In the genomic region with DNA sequence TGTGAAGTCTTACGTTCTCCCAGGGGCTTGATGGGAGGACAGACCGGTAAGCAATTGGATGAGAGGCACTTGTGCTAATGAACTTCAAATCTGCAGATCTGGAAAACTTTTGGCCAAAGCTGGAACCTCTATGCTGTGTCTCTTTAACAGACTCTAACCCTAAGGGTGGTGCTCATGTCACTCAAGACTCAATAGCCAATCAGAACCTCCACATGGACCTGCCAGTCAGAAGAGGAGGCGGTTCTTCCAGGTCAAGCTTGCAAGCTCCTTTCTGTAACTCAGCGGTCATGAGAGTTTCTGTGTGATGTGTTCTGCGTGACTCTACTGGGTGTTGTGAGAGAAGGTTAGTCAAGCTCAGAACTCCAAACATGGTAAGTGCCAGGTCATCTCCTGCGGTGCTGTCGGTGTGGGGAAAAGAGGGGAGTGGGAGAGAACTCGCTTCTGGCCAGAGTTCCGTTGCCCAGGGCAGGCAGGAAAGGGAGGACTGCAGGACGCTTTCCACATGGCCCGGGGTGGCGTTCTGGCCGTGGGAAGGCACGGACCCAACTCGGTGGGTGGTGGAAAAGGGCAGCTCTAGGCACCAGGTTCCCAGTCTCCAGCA, we compare ENCODE assay signal across 8 mouse cellular contexts. TPM values are rescaled to one million over a fixed set of nuclear protein-coding genes. Genes with fewer than 3 reads are reported as not detected.
A peak's percentile ranks its signal among the peaks of the same experiment; 100 is the strongest.
DNase-seq lines count a peak whose midpoint lies in the region; TF ChIP-seq lines count a peak whose summit lies in the region.
"Not testable (repeated sequence)": the region's sequence is repeated elsewhere in the genome, so short reads cannot be mapped to it uniquely, and the experiment has no call there.

TSS of gene Zfp971 (plus strand) at position 274 of the 601 bp plus-strand sequence.

- TF ChIP-seq CTCF in cortical plate, adult 2 months (IDR thresholded peaks at IDR 0.05; ENCODE audit: extremely low read depth, insufficient read depth, low read length); left cerebral cortex, adult 2 months (IDR thresholded peaks at IDR 0.05): not testable (repeated sequence)

- H3K4me3 ChIP-seq in cortical plate, adult 2 months (ENCODE audit: insufficient read depth, low read length), result peak within 1 kb of the TSS; percentile 79
- H3K4me3 ChIP-seq in left cerebral cortex, adult 2 months, result peak within 1 kb of the TSS; percentile 72

- H3K4me1 ChIP-seq in cortical plate, adult 2 months (ENCODE audit: control insufficient read depth, insufficient read depth, low read length), result not testable (repeated sequence)

- H3K27ac ChIP-seq in cortical plate, adult 2 months (ENCODE audit: insufficient read depth, low read length); left cerebral cortex, adult 2 months: not testable (repeated sequence)

- intact Hi-C loops in gastrocnemius, postnatal 14 days (cut with DNase I; ENCODE audit: low total_unique reads); left cerebral cortex, adult 2 months (cut with DNase I): not testable (repeated sequence)

- TF ChIP-seq POLR2A in cortical plate, adult 2 months (IDR thresholded peaks at IDR 0.05; ENCODE audit: extremely low read depth, insufficient read depth, low read length), result not testable (repeated sequence)

- peak; percentile 58 for DNase-seq in NIH3T3 (ENCODE audit: low read depth)
- DNase-seq in gastrocnemius, postnatal 14 days, result peak; percentile 15
- peak; percentile 52 for DNase-seq in induced T-regulatory cell, adult 2 months (ENCODE audit: low read depth)
- DNase-seq in left cerebral cortex, adult 2 months (ENCODE audit: extremely low spot score in 1 of 2, low spot score in 2 of 2), result peak; percentile 41 to 54
- peak; percentile 76 for DNase-seq in lung, postnatal 36 days
- peak; percentile 11 for DNase-seq in retina, adult 2 months (ENCODE audit: low read depth, low spot score)
- DNase-seq in thymus, postnatal 4 days, result peak; percentile 37

RNA-seq across cellular contexts. Expression of gene Zfp971, which starts in this region (rescaled TPM):
- polyA plus RNA-seq in cortical plate, adult 2 months (2012; rRNA removed), result 10.4 and 11.6 TPM in 2 replicates
- total RNA-seq in gastrocnemius, postnatal 14 days (2021), result 10 to 100 TPM; 14.7 to 15.4 TPM
- 10 to 100 TPM; 27.8 to 28.5 TPM for total RNA-seq in left cerebral cortex, adult 2 months (2021)

Comparison
In these comparisons a context has a peak if more than half of its experiments do, and no peak if none do; other contexts are left out.
1. DNase-seq: peak in every context shown above with its lines; median percentile 76 in lung, postnatal 36 days; 58 in NIH3T3; 52 in induced T-regulatory cell, adult 2 months; 48 in left cerebral cortex, adult 2 months; 37 in thymus, postnatal 4 days; 15 in gastrocnemius, postnatal 14 days; 11 in retina, adult 2 months.